Mouse (Mus musculus): ENCODE measurements around the gene Pgp. TPM values are rescaled to one million over a fixed set of nuclear protein-coding genes. Genes with fewer than 3 reads are reported as not detected.
"Not testable (repeated sequence)": the region's sequence is repeated elsewhere in the genome, so short reads cannot be mapped to it uniquely, and the experiment has no call there.

Pgp gene
- 71.1 and 76.0 TPM in 2 replicates for polyA plus RNA-seq (2015; fragmentation: Nextera tagmentation; extraction: Ambion mirVana)

- ATAC-seq (replicated peaks; ENCODE audit: extremely low read depth, insufficient read depth, low FRiP score) = peak; percentile 96
- Histone ChIP-seq H3K9ac (ENCODE audit: low read length) (peak within 1 kb of the TSS; percentile 96), H3K9me3 (replicated peaks; ENCODE audit: control insufficient read depth, low read length) (no peaks in the 10 kb centered on the region), H3K4me3 (ENCODE audit: low read length) (peak within 1 kb of the TSS; percentile 85), H3K27me3 (ENCODE audit: control insufficient read depth, insufficient read depth, low read length) (no peaks in the 10 kb centered on the region), H3K4me2 (ENCODE audit: low read depth, low read length) (peak within 1 kb of the TSS; percentile 89), H3K36me3 (ENCODE audit: control insufficient read depth, insufficient read depth) (peaks cover 7% of the 10 kb centered on the region), H3K27ac (ENCODE audit: low read length) (peak within 1 kb of the TSS; percentile 86), H3K4me1 (ENCODE audit: control insufficient read depth, insufficient read depth, low read length) (peaks cover 15% of the 10 kb centered on the region)
- under 1% methylated on average over 75 of the region's 75 CpGs for WGBS
Observed at GRCm38 (mm10) chr17:24469910-24470602, at the start of gene Pgp, which contains the start of gene E4f1. Gene Pgp (plus strand): TSS chr17:24470392. Gene E4f1 (minus strand): TSS chr17:24470313.

DNA sequence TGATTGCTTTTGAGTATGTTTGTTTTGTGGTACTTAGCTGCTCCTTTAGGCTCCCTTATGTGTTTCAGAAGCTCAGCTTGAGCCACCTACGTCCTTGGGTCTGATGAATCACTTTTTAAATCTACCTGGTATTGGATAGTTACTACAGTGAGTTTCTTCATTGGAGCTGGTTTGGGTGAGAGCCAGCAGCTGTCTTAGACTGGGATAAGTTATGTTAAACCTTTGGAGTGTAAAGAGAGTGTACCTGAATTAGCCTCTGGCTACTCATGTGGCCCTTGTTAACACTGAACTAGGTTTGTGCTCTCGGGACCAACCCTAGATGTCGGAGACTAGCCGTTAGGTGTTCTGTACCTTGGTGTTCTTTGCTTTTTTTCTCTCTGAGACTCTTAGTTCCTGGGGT, 47.1 kb upstream of the Pgp start:
- Histone ChIP-seq H3K4me3 (ENCODE audit: low read length) (no peak overlapping the region), H3K36me3 (ENCODE audit: control insufficient read depth, insufficient read depth) (peaks cover 58% of the 10 kb centered on the region), H3K9ac (ENCODE audit: low read length) (no peak overlapping the region), H3K4me2 (ENCODE audit: low read depth, low read length) (no peak overlapping the region), H3K9me3 (replicated peaks; ENCODE audit: control insufficient read depth, low read length) (no peaks in the 10 kb centered on the region), H3K27me3 (ENCODE audit: control insufficient read depth, insufficient read depth, low read length) (no peaks in the 10 kb centered on the region), H3K27ac (ENCODE audit: low read length) (no peak overlapping the region), H3K4me1 (ENCODE audit: control insufficient read depth, insufficient read depth, low read length) (peaks cover 3% of the 10 kb centered on the region; the same call in 1 of the 2 replicates)
- 87% methylated on average over 4 of the region's 4 CpGs for WGBS
- ATAC-seq (replicated peaks; ENCODE audit: extremely low read depth, insufficient read depth, low FRiP score) = no peak

- Histone ChIP-seq H3K4me2 (ENCODE audit: low read depth, low read length) (no peak overlapping the region), H3K9ac (ENCODE audit: low read length) (no peak overlapping the region), H3K27me3 (ENCODE audit: control insufficient read depth, insufficient read depth, low read length) (no peaks in the 10 kb centered on the region), H3K9me3 (replicated peaks; ENCODE audit: control insufficient read depth, low read length) (no peaks in the 10 kb centered on the region), H3K27ac (ENCODE audit: low read length) (no peak overlapping the region), H3K4me1 (ENCODE audit: control insufficient read depth, insufficient read depth, low read length) (peaks cover 7% of the 10 kb centered on the region; the same call in 1 of the 2 replicates), H3K36me3 (ENCODE audit: control insufficient read depth, insufficient read depth) (peaks cover 46% of the 10 kb centered on the region), H3K4me3 (ENCODE audit: low read length) (no peak overlapping the region)
- ATAC-seq (replicated peaks; ENCODE audit: extremely low read depth, insufficient read depth, low FRiP score) = no peak
- 89% methylated on average over 5 of the region's 5 CpGs for WGBS
Observed at GRCm38 (mm10) chr17:24424489-24424888, 45.7 kb upstream of the Pgp start.

DNA sequence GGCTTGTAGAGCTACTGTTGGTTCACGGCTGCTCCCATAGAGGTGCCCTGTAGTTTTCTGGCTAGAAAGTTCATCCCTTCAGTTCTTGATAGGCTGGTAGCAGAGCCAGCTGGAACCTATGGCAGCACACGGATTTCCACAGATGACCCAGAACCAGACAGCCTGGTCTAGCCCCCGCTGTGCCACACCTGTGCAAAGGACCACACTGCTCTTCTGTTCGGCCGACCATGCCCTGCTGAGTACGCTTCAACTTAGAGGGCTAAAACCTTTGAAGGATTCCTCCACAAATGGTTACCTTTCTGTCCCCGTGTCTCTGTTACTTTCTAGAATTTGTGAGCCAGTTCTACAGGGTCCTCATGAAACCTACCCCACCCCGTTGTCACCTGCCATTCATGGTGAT, 44.9 kb upstream of the Pgp start:
- H3K4me3 ChIP-seq (ENCODE audit: low read length); H3K9ac ChIP-seq (ENCODE audit: low read length); ATAC-seq (replicated peaks; ENCODE audit: extremely low read depth, insufficient read depth, low FRiP score); H3K27me3 ChIP-seq (ENCODE audit: control insufficient read depth, insufficient read depth, low read length); H3K27ac ChIP-seq (ENCODE audit: low read length); H3K9me3 ChIP-seq (replicated peaks; ENCODE audit: control insufficient read depth, low read length); H3K4me2 ChIP-seq (ENCODE audit: low read depth, low read length): not testable (repeated sequence)
- Histone ChIP-seq H3K36me3 (ENCODE audit: control insufficient read depth, insufficient read depth) (peaks cover 39% of the 10 kb centered on the region), H3K4me1 (ENCODE audit: control insufficient read depth, insufficient read depth, low read length) (peaks cover 15% of the 10 kb centered on the region)
- WGBS = 95% methylated on average over 4 of the region's 8 CpGs

- peak overlapping the region; percentile 21; the same call in 1 of the 2 replicates for H3K4me2 ChIP-seq (ENCODE audit: low read depth, low read length)
- H3K27me3 ChIP-seq (ENCODE audit: control insufficient read depth, insufficient read depth, low read length) = no peaks in the 10 kb centered on the region
- H3K4me1 ChIP-seq (ENCODE audit: control insufficient read depth, insufficient read depth, low read length) = peaks cover 17% of the 10 kb centered on the region
- no peak overlapping the region; the same call in 1 of the 2 replicates for H3K4me3 ChIP-seq (ENCODE audit: low read length)
- H3K36me3 ChIP-seq (ENCODE audit: control insufficient read depth, insufficient read depth) = peaks cover 35% of the 10 kb centered on the region
- H3K9me3 ChIP-seq (replicated peaks; ENCODE audit: control insufficient read depth, low read length) = no peaks in the 10 kb centered on the region
- peak overlapping the region; percentile 64 for H3K27ac ChIP-seq (ENCODE audit: low read length)
- 88% methylated on average over 7 of the region's 7 CpGs for WGBS
- ATAC-seq (replicated peaks; ENCODE audit: extremely low read depth, insufficient read depth, low FRiP score) = no peak
- H3K9ac ChIP-seq (ENCODE audit: low read length) = no peak overlapping the region
Observed at GRCm38 (mm10) chr17:24425905-24426304, 44.3 kb upstream of the Pgp start.

GRCm38 (mm10) chr17:24426471-24427169, 43.6 kb upstream of the Pgp start, which contains the start of gene Eci1:
Gene Eci1 (plus strand): TSS chr17:24426641.
- peak within 1 kb of the TSS; percentile 92 for H3K9ac ChIP-seq (ENCODE audit: low read length)
- peak within 1 kb of the TSS; percentile 70 for H3K4me2 ChIP-seq (ENCODE audit: low read depth, low read length)
- no peaks in the 10 kb centered on the region for H3K27me3 ChIP-seq (ENCODE audit: control insufficient read depth, insufficient read depth, low read length)
- H3K4me3 ChIP-seq (ENCODE audit: low read length) = peak within 1 kb of the TSS; percentile 79
- peaks cover 27% of the 10 kb centered on the region for H3K36me3 ChIP-seq (ENCODE audit: control insufficient read depth, insufficient read depth)
- H3K4me1 ChIP-seq (ENCODE audit: control insufficient read depth, insufficient read depth, low read length) = peaks cover 17% of the 10 kb centered on the region
- peak; percentile 97 for ATAC-seq (replicated peaks; ENCODE audit: extremely low read depth, insufficient read depth, low FRiP score)
- under 1% methylated on average over 48 of the region's 48 CpGs for WGBS
- H3K27ac ChIP-seq (ENCODE audit: low read length) = peak within 1 kb of the TSS; percentile 97
- H3K9me3 ChIP-seq (replicated peaks; ENCODE audit: control insufficient read depth, low read length) = no peaks in the 10 kb centered on the region

- ATAC-seq (replicated peaks; ENCODE audit: extremely low read depth, insufficient read depth, low FRiP score) = no peak
- Histone ChIP-seq H3K27ac (ENCODE audit: low read length) (peak overlapping the region; percentile 97), H3K36me3 (ENCODE audit: control insufficient read depth, insufficient read depth) (peaks cover 22% of the 10 kb centered on the region), H3K4me1 (ENCODE audit: control insufficient read depth, insufficient read depth, low read length) (peaks cover 17% of the 10 kb centered on the region), H3K4me3 (ENCODE audit: low read length) (peak overlapping the region; percentile 79), H3K4me2 (ENCODE audit: low read depth, low read length) (peak overlapping the region; percentile 70), H3K9ac (ENCODE audit: low read length) (peak overlapping the region; percentile 92), H3K9me3 (replicated peaks; ENCODE audit: control insufficient read depth, low read length) (no peaks in the 10 kb centered on the region), H3K27me3 (ENCODE audit: control insufficient read depth, insufficient read depth, low read length) (no peaks in the 10 kb centered on the region)
- 7% methylated on average over 8 of the region's 8 CpGs for WGBS
Observed at GRCm38 (mm10) chr17:24427170-24427557, 43.0 kb upstream of the Pgp start.

- peaks cover 10% of the 10 kb centered on the region for H3K36me3 ChIP-seq (ENCODE audit: control insufficient read depth, insufficient read depth)
- peak overlapping the region; percentile 52 for H3K4me2 ChIP-seq (ENCODE audit: low read depth, low read length)
Observed at GRCm38 (mm10) chr17:24429201-24429983, 40.8 kb upstream of the Pgp start.

More at GRCm38 (mm10) chr17:24429201-24429983, 40.8 kb upstream of the Pgp start:
- Histone ChIP-seq H3K4me3 (ENCODE audit: low read length) (peak overlapping the region; percentile 17), H3K4me1 (ENCODE audit: control insufficient read depth, insufficient read depth, low read length) (peaks cover 17% of the 10 kb centered on the region), H3K9me3 (replicated peaks; ENCODE audit: control insufficient read depth, low read length) (no peaks in the 10 kb centered on the region), H3K27ac (ENCODE audit: low read length) (peak overlapping the region; percentile 92), H3K9ac (ENCODE audit: low read length) (peak overlapping the region; percentile 58), H3K27me3 (ENCODE audit: control insufficient read depth, insufficient read depth, low read length) (no peaks in the 10 kb centered on the region)
- ATAC-seq (replicated peaks; ENCODE audit: extremely low read depth, insufficient read depth, low FRiP score) = peak; percentile 52; the same call in 1 of the 2 replicates
- 58% methylated on average over 14 of the region's 14 CpGs for WGBS

Measured in heart, embryonic 16.5 days (tissue).